Mouse (Mus musculus): ENCODE results near the gene Rbm19.

DNA sequence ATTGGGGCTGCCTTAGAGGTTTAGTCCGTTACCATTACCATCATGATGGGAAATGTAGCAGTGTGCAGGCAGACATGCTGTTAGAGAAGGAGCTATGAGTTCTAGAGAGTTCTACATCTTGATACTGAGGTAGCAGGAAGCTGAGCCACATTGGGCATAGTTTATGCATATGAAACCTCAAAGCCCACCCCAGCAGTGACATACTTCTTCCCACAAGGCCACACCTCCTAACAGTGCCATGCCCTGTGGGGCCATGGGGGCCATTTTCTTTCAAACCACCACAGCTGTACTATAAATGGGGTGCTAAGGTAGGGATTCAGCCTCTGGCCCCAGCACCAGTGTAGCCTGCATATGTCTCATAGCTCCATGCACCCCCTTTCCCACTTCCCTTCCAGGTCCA lies 21.6 kb downstream of the Rbm19 start:
- no peak for TF ChIP-seq CTCF (IDR thresholded peaks at IDR 0.05; ENCODE audit: low read depth)
- TF ChIP-seq EP300 (IDR thresholded peaks at IDR 0.05; ENCODE audit: low read depth), result no peak

All from heart, postnatal 0 days (tissue).